In the genomic region with DNA sequence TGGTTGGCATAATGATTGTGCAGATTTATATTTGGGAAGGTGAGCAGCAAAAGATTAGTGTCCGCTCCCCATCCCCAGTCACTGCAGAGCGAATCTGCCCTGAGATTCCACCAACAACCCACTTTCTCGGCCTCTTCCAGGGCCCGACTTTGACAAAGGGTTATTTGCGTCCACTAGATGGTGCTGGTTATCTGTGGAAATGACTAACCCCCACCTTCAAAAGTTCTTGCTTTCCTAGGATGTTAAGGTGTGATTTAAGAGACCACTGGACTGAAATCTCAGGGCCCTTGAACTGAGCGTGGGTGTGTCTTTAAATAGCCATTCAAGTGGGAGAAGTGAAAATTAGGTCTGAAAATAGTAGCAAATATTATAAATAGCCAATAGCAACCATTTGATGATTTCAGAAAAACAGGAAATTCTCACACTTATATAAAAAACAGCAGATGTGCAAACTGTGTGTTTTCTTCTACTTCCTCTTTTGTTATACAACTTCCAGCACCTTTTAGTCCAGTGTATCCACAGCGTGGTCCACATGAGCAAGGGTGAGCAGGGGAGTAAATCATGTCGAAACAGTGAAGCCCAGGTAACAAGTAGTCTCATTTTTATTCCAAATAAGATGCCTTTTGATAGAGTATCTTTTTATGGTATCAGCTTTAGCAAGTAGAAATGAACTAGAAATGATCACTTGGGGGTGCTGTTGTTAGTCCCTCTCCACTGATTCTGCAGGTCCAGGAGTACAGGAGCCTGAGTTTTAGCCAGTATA, we compare ENCODE assay signal across 8 mouse cellular contexts. TPM values are rescaled to one million over a fixed set of nuclear protein-coding genes. Genes with fewer than 3 reads are reported as not detected.
DNase-seq lines count a peak whose midpoint lies in the region; ATAC-seq lines count a peak whose summit lies in the region.

No protein-coding gene starts in this region.

- no peaks in the 10 kb centered on the region for H3K9me3 ChIP-seq in heart, embryonic 10.5 days

- H3K27me3 ChIP-seq in heart, embryonic 10.5 days (ENCODE audit: insufficient read depth, poor library complexity, severe bottlenecking), result peaks cover 9% of the 10 kb centered on the region

- 20% methylated on average over 8 of the region's 8 CpGs for WGBS in heart, embryonic 10.5 days

- H3K36me3 ChIP-seq in heart, embryonic 10.5 days, result no peaks in the 10 kb centered on the region

- no peak overlapping the region for H3K27ac ChIP-seq in heart, embryonic 10.5 days

- no peaks in the 10 kb centered on the region for H3K4me1 ChIP-seq in heart, embryonic 10.5 days

- peak; percentile 65 for ATAC-seq in common myeloid progenitor, adult 5-6 weeks (replicated peaks; ENCODE audit: low read depth, poor library complexity, severe bottlenecking)
- ATAC-seq in granulocyte monocyte progenitor cell, adult 5-6 weeks (replicated peaks; ENCODE audit: poor library complexity, severe bottlenecking), result peak; percentile 64
- ATAC-seq in megakaryocyte-erythroid progenitor cell, adult 5-6 weeks (replicated peaks; ENCODE audit: low FRiP score, low TSS enrichment, poor library complexity, severe bottlenecking), result peak; percentile 65

- DNase-seq in heart, adult 18-20 months, result peak; percentile 41 to 72
- no peak for DNase-seq in heart, embryonic 10.5 days (ENCODE audit: low spot score)
- DNase-seq in R1 (ENCODE audit: low read depth, low spot score), result peak; percentile 64
- peak; percentile 18 to 54 for DNase-seq in layer of hippocampus, adult 8-10 months (ENCODE audit: low spot score in 2 of 2)
- DNase-seq in skeletal muscle tissue, adult 2 months (ENCODE audit: low read depth, low spot score), result peak; percentile 36

- H3K4me3 ChIP-seq in heart, embryonic 10.5 days, result no peak overlapping the region

RNA-seq across cellular contexts. Expression of gene Fsip1, which starts 6.6 kb away (rescaled TPM):
- not detected for total RNA-seq in heart, adult 18-20 months (2021)
- polyA plus RNA-seq in heart, embryonic 10.5 days (2016; fragmentation: Nextera tagmentation; extraction: Ambion mirVana), result 0.18 and 0.59 TPM in 2 replicates
- total RNA-seq in common myeloid progenitor, adult 5-6 weeks (2017), result 0.23 TPM in 1 of 2 replicates, not detected in the other
- total RNA-seq in granulocyte monocyte progenitor cell, adult 5-6 weeks (2014; fragmentation: Nextera tagmentation), result not detected in 2 replicates
- not detected in 2 replicates for total RNA-seq in granulocyte monocyte progenitor cell, adult 5-6 weeks (2017)
- total RNA-seq in layer of hippocampus, adult 8-10 months (2022), result 1 to 10 TPM in 3 of 4 experiments, under 1 TPM in 1; 0.72 to 1.7 (median 1.3) TPM
- 0.76 TPM in 1 of 2 replicates, not detected in the other for total RNA-seq in megakaryocyte-erythroid progenitor cell, adult 5-6 weeks (2014; fragmentation: Nextera tagmentation)
- not detected in 2 replicates for total RNA-seq in megakaryocyte-erythroid progenitor cell, adult 5-6 weeks (2017)
